Mouse (Mus musculus) liver, postnatal 0 days (tissue): ENCODE results near the gene Adgre5. TPM values are rescaled to one million over a fixed set of nuclear protein-coding genes. Genes with fewer than 3 reads are reported as not detected.
A peak's percentile ranks its signal among the peaks of the same experiment; 100 is the strongest.

Source experiments
- ATAC-seq: fragments of 200-750 bp; cut with Nextera tagmentation; 2 replicates; pipeline ENCODE4 v1.8.0; 2017; ENCODE audit warnings: mild to moderate bottlenecking, moderate library complexity
- DNase-seq: peaks from one replicate; pipeline ENCODE4 v3.0.0-alpha.2; 2016
- H3K27ac ChIP-seq: fragments of 300-500 bp; sonication (generic); 2 replicates; pipeline ENCODE4 v1.5.1; 2014; ENCODE audit warnings: antibody characterized with exemption, moderate library complexity, mild to moderate bottlenecking, low read depth
- H3K27me3 ChIP-seq: fragments of 300-500 bp; sonication (generic); 2 replicates; pipeline ENCODE4 v1.6.1; 2014; ENCODE audit warnings: low read length, control low read depth, mixed read lengths; ENCODE audit not compliant: insufficient read depth
- H3K36me3 ChIP-seq: fragments of 300-500 bp; sonication (generic); replicated peaks from 2 replicates; pipeline ENCODE4 v1.6.1; 2014; ENCODE audit warnings: mild to moderate bottlenecking, control low read depth, low read length, moderate library complexity, mixed read lengths; ENCODE audit not compliant: insufficient read depth
- H3K4me1 ChIP-seq: fragments of 300-500 bp; sonication (generic); 2 replicates; pipeline ENCODE4 v1.6.1; 2014; ENCODE audit warnings: antibody characterized with exemption, mild to moderate bottlenecking, control low read depth; ENCODE audit not compliant: insufficient read depth
- H3K4me2 ChIP-seq: fragments of 300-500 bp; sonication (generic); 2 replicates; pipeline ENCODE4 v1.6.1; 2014; ENCODE audit warnings: low read depth, mild to moderate bottlenecking, low read length, moderate library complexity, mixed read lengths
- H3K4me3 ChIP-seq: fragments of 300-500 bp; sonication (generic); 2 replicates; pipeline ENCODE4 v1.5.1; 2014; ENCODE audit warnings: low read depth, low read length
- H3K9ac ChIP-seq: fragments of 300-500 bp; sonication (generic); replicated peaks from 2 replicates; pipeline ENCODE4 v1.6.1; 2014; ENCODE audit warnings: mild to moderate bottlenecking, moderate library complexity
- H3K9me3 ChIP-seq: fragments of 300-500 bp; sonication (generic); 2 replicates; pipeline ENCODE4 v1.6.1; 2016; ENCODE audit warnings: mild to moderate bottlenecking, control low read depth, low read length, mixed read lengths
- CTCF ChIP-seq: sonication (generic); IDR thresholded peaks from 2 replicates; pipeline ENCODE4 v1.5.1; 2016; ENCODE audit warnings: antibody characterized with exemption, low read depth
- EP300 ChIP-seq: IDR thresholded peaks from 2 replicates; pipeline ENCODE4 v1.6.1; 2016; ENCODE audit warnings: antibody characterized with exemption, low read depth, mild to moderate bottlenecking
- WGBS: fragments of 180-500 bp; shearing (Covaris S2); extraction: QIAGEN DNeasy Blood & Tissue Kit; methylation state at CpG from one replicate; pipeline ENCODE4 v1.1.7; 2014; ENCODE audit not compliant: insufficient replicate concordance; 5-methylcytosine and 5-hydroxymethylcytosine counted together
- polyA plus RNA-seq: library from polyadenylated mRNA; unstranded; fragments of >200 nt; fragmentation: Nextera tagmentation; extraction: Ambion mirVana; gene quantifications from 2 replicates; pipeline ENCODE4 v1.2.1, GENCODE M21; 2015

The Adgre5 gene
- polyA plus RNA-seq, 1 experiment from 2014 or later = 15.7 TPM

- H3K9me3 ChIP-seq = no peaks in the 10 kb centered on the region
- no peak for TF ChIP-seq EP300
- no peak for TF ChIP-seq CTCF
- DNase-seq = no peak
- peaks cover 1% of the 10 kb centered on the region; the same call in 1 of the 2 replicates for H3K36me3 ChIP-seq
- peak overlapping the region; percentile 44 for H3K9ac ChIP-seq
- H3K4me1 ChIP-seq = peaks cover 51% of the 10 kb centered on the region
- peak overlapping the region; percentile 60 for H3K4me3 ChIP-seq
- peak overlapping the region; percentile 89 for H3K27ac ChIP-seq
- no peak for ATAC-seq
- H3K27me3 ChIP-seq = no peaks in the 10 kb centered on the region
- WGBS = 74% methylated on average over 10 of the region's 10 CpGs
- peak overlapping the region; percentile 78 for H3K4me2 ChIP-seq
These were observed 2.0 kb downstream of the Adgre5 start for GRCm38 (mm10) chr8:83738949-83739710.

GRCm38 (mm10) chr8:83737852-83738562, 3.1 kb downstream of the Adgre5 start:
- DNase-seq (peak; percentile 56), ATAC-seq (peak; percentile 16; the same call in 1 of the 2 replicates)

DNA sequence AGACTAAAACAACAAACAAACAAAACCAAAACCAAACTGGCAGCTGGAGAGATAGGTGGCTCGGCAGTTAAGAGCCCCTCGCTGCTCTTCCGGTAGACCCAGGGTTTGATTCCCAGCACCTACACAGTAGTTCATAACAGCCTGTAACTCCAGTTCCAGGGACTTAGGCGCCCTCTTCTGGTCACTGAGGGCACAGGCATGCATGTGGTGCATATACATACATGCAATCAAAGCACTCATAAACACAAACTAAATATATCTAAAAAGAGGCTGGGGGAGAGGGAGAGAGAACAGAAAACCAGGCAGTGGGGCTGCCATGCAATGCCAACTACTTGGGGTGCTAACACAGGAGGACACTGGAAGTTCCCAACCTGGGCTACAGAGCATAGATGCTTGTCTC, 3.8 kb downstream of the Adgre5 start:
- Histone ChIP-seq H3K9me3 (no peaks in the 10 kb centered on the region), H3K4me1 (peaks cover 45% of the 10 kb centered on the region), H3K4me3 (no peak overlapping the region), H3K27me3 (no peaks in the 10 kb centered on the region), H3K9ac (no peak overlapping the region), H3K36me3 (peaks cover 10% of the 10 kb centered on the region; the same call in 1 of the 2 replicates), H3K4me2 (peak overlapping the region; percentile 78), H3K27ac (0 out of 2 replicates have a peak overlapping the region, but pooled peaks have one; percentile 89)
- TF ChIP-seq EP300 (no peak), CTCF (peak; percentile 45)
- WGBS = 82% methylated on average over 4 of the region's 4 CpGs
- no peak for DNase-seq
- ATAC-seq = no peak

More at GRCm38 (mm10) chr8:83737852-83738562, 3.1 kb downstream of the Adgre5 start:
- no peak for TF ChIP-seq EP300
- TF ChIP-seq CTCF = no peak
- Histone ChIP-seq H3K9ac (peak overlapping the region; percentile 44; the same call in 1 of the 2 replicates), H3K4me3 (peak overlapping the region; percentile 60), H3K4me1 (peaks cover 50% of the 10 kb centered on the region), H3K36me3 (peaks cover 7% of the 10 kb centered on the region; the same call in 1 of the 2 replicates), H3K27me3 (no peaks in the 10 kb centered on the region), H3K9me3 (no peaks in the 10 kb centered on the region), H3K4me2 (peak overlapping the region; percentile 78), H3K27ac (peak overlapping the region; percentile 89)
- 35% methylated on average over 4 of the region's 4 CpGs for WGBS

- Histone ChIP-seq H3K4me1 (peaks cover 42% of the 10 kb centered on the region), H3K4me3 (no peak overlapping the region), H3K36me3 (peaks cover 16% of the 10 kb centered on the region), H3K27ac (no peak overlapping the region), H3K9me3 (no peaks in the 10 kb centered on the region), H3K4me2 (0 out of 2 replicates have a peak overlapping the region, but pooled peaks have one; percentile 11), H3K9ac (no peak overlapping the region), H3K27me3 (no peaks in the 10 kb centered on the region)
- no peak for DNase-seq
- WGBS = 50% methylated on average over 4 of the region's 4 CpGs
- TF ChIP-seq CTCF = no peak
- no peak for TF ChIP-seq EP300
- ATAC-seq = no peak
These were observed 4.4 kb downstream of the Adgre5 start for GRCm38 (mm10) chr8:83736681-83737080.

- no peak for DNase-seq
- ATAC-seq = no peak
- Histone ChIP-seq H3K4me3 (no peak overlapping the region), H3K36me3 (peaks cover 36% of the 10 kb centered on the region), H3K4me2 (no peak overlapping the region), H3K27me3 (no peaks in the 10 kb centered on the region), H3K27ac (no peak overlapping the region), H3K9ac (no peak overlapping the region), H3K9me3 (no peaks in the 10 kb centered on the region), H3K4me1 (peaks cover 15% of the 10 kb centered on the region)
- 58% methylated on average over 6 of the region's 6 CpGs for WGBS
- TF ChIP-seq CTCF (no peak), EP300 (no peak)
These were observed 8.2 kb downstream of the Adgre5 start for GRCm38 (mm10) chr8:83732919-83733318.

GRCm38 (mm10) chr8:83731906-83732305, 9.2 kb downstream of the Adgre5 start:
- TF ChIP-seq EP300 = no peak
- no peak for TF ChIP-seq CTCF
- no peaks in the 10 kb centered on the region for H3K27me3 ChIP-seq
- H3K36me3 ChIP-seq = peaks cover 46% of the 10 kb centered on the region
- DNase-seq = no peak
- no peak for ATAC-seq
- no peak overlapping the region for H3K4me2 ChIP-seq
- 84% methylated on average over 5 of the region's 5 CpGs for WGBS
- peaks cover 7% of the 10 kb centered on the region for H3K4me1 ChIP-seq
- no peak overlapping the region for H3K4me3 ChIP-seq
- H3K9me3 ChIP-seq = no peaks in the 10 kb centered on the region
- H3K9ac ChIP-seq = no peak overlapping the region
- H3K27ac ChIP-seq = no peak overlapping the region
